In genomic region chr4:97417943-97418342, GRCm38 (mm10) we compare ENCODE assay signal across 11 mouse cellular contexts.
DNase-seq lines count a peak whose midpoint lies in the region; ATAC-seq lines count a peak whose summit lies in the region.
"Had no signal": no experiment of that assay in that cellular context is flagged by ENCODE, and none has a peak within 500 bp of the region (broad histone marks: within the 10 kb centered on the region; RNA-seq: fewer than 3 reads in every experiment).

No protein-coding gene starts in this region.

- H3K4me2 ChIP-seq in hindbrain, embryonic 12.5 days (replicated peaks), result no peak overlapping the region
- H3K4me2 ChIP-seq in midbrain, embryonic 12.5 days (replicated peaks), result no peak overlapping the region
- no peak overlapping the region for H3K4me2 ChIP-seq in midbrain, embryonic 15.5 days
- H3K4me2 ChIP-seq: embryonic facial prominence, embryonic 13.5 days; liver, embryonic 15.5 days had no signal

- no peaks in the 10 kb centered on the region for H3K9me3 ChIP-seq in hindbrain, embryonic 10.5 days
- H3K9me3 ChIP-seq in hindbrain, embryonic 12.5 days (replicated peaks), result no peaks in the 10 kb centered on the region
- H3K9me3 ChIP-seq in midbrain, embryonic 12.5 days, result no peaks in the 10 kb centered on the region
- no peaks in the 10 kb centered on the region for H3K9me3 ChIP-seq in midbrain, embryonic 15.5 days
- H3K9me3 ChIP-seq: embryonic facial prominence, embryonic 13.5 days; heart, embryonic 10.5 days; liver, embryonic 15.5 days had no signal

- peak; percentile 7 for DNase-seq in hindbrain, embryonic 10.5 days (ENCODE audit: low spot score)
- peak; percentile 5 for DNase-seq in ZHBTc4 (ENCODE audit: low read depth, low spot score)
- DNase-seq in retina, postnatal 1 day, result peak; percentile 38
- no peak for DNase-seq in right cerebral cortex, adult 18-20 months

- H3K9ac ChIP-seq in hindbrain, embryonic 12.5 days, result no peak overlapping the region
- no peak overlapping the region for H3K9ac ChIP-seq in midbrain, embryonic 12.5 days (replicated peaks)
- H3K9ac ChIP-seq in midbrain, embryonic 15.5 days, result no peak overlapping the region
- H3K9ac ChIP-seq: embryonic facial prominence, embryonic 13.5 days; liver, embryonic 15.5 days had no signal

- H3K27me3 ChIP-seq in hindbrain, embryonic 10.5 days (ENCODE audit: insufficient read depth, poor library complexity, severe bottlenecking), result no peaks in the 10 kb centered on the region
- H3K27me3 ChIP-seq in hindbrain, embryonic 12.5 days, result no peaks in the 10 kb centered on the region
- no peaks in the 10 kb centered on the region for H3K27me3 ChIP-seq in midbrain, embryonic 12.5 days
- H3K27me3 ChIP-seq in midbrain, embryonic 15.5 days (replicated peaks), result no peaks in the 10 kb centered on the region
- H3K27me3 ChIP-seq: embryonic facial prominence, embryonic 13.5 days; liver, embryonic 15.5 days had no signal

- no peak overlapping the region for H3K4me3 ChIP-seq in hindbrain, embryonic 10.5 days
- H3K4me3 ChIP-seq in hindbrain, embryonic 12.5 days, result no peak overlapping the region
- H3K4me3 ChIP-seq in midbrain, embryonic 12.5 days, result no peak overlapping the region
- H3K4me3 ChIP-seq in midbrain, embryonic 15.5 days, result no peak overlapping the region
- H3K4me3 ChIP-seq: embryonic facial prominence, embryonic 13.5 days; heart, embryonic 10.5 days; liver, embryonic 15.5 days; myocyte had no signal

- no peak overlapping the region for H3K27ac ChIP-seq in hindbrain, embryonic 10.5 days
- no peak overlapping the region for H3K27ac ChIP-seq in hindbrain, embryonic 12.5 days
- no peak overlapping the region for H3K27ac ChIP-seq in midbrain, embryonic 12.5 days (replicated peaks)
- H3K27ac ChIP-seq in midbrain, embryonic 15.5 days, result no peak overlapping the region
- H3K27ac ChIP-seq: heart, embryonic 10.5 days; liver, embryonic 15.5 days had no signal

- H3K36me3 ChIP-seq in hindbrain, embryonic 10.5 days, result no peaks in the 10 kb centered on the region
- H3K36me3 ChIP-seq in hindbrain, embryonic 12.5 days, result no peaks in the 10 kb centered on the region
- H3K36me3 ChIP-seq in midbrain, embryonic 12.5 days, result no peaks in the 10 kb centered on the region
- no peaks in the 10 kb centered on the region for H3K36me3 ChIP-seq in midbrain, embryonic 15.5 days (replicated peaks)
- H3K36me3 ChIP-seq: embryonic facial prominence, embryonic 13.5 days; heart, embryonic 10.5 days; liver, embryonic 15.5 days had no signal

- H3K4me1 ChIP-seq in hindbrain, embryonic 10.5 days (replicated peaks), result peaks cover 8% of the 10 kb centered on the region; the same call in 1 of the 2 replicates
- H3K4me1 ChIP-seq in hindbrain, embryonic 12.5 days, result 0 out of 2 replicates have a peak, but pooled peaks cover 5% of the 10 kb centered on the region
- H3K4me1 ChIP-seq in midbrain, embryonic 12.5 days, result no peaks in the 10 kb centered on the region
- no peaks in the 10 kb centered on the region for H3K4me1 ChIP-seq in midbrain, embryonic 15.5 days
- H3K4me1 ChIP-seq: embryonic facial prominence, embryonic 13.5 days; heart, embryonic 10.5 days; liver, embryonic 15.5 days had no signal

- no peak for ATAC-seq in hindbrain, embryonic 12.5 days (ENCODE audit: low FRiP score)
- 0 out of 2 replicates have a peak, but pooled peaks have one; percentile 14 for ATAC-seq in midbrain, embryonic 12.5 days (ENCODE audit: low FRiP score, low read depth)
- ATAC-seq in midbrain, embryonic 15.5 days (replicated peaks), result no peak
